Mouse (Mus musculus): Measurements from ENCODE around the gene Sprr2h. TPM values are rescaled to one million over a fixed set of nuclear protein-coding genes. Genes with fewer than 3 reads are reported as not detected.

Sprr2h gene
- polyA plus RNA-seq, 1 experiment from 2014 or later = not detected

DNA sequence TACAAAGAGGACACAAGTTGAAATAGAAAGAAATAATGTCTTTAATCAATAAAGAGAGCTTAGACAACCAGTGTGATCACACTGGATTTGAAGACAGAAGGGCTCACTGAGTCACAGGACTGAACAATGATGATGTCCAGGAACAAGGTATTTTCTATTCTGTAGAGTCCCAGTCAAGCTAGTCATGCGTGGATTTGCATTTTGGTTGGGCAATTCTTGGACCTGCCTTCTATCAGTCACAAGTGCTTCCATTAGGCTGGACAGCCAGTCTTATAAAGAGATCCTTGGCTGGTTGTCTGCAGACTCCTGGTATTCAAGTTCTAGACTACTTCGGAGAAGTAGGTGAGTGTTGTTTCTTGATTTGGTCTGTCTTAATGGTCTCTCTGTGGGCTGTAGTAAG, 22.2 kb downstream of the Sprr2h start, which contains the start of gene Sprr2i:
Sprr2i (plus strand) TSS at position 301 of the 400 bp plus-strand sequence.
- Histone ChIP-seq H3K27ac (replicated peaks in 1 of 2; ENCODE audit: control insufficient read depth in 1 of 2, insufficient read depth in 1 of 2, low read depth in 2 of 2, low read length in 2 of 2) (no peak within 1 kb of the TSS), H3K36me3 (ENCODE audit: control insufficient read depth, insufficient read depth, low read length) (no peaks in the 10 kb centered on the region), H3K4me2 (ENCODE audit: low read length) (no peak within 1 kb of the TSS), H3K27me3 (ENCODE audit: control insufficient read depth, insufficient read depth, low read length) (no peaks in the 10 kb centered on the region), H3K4me1 (ENCODE audit: control insufficient read depth in 2 of 2, insufficient read depth in 2 of 2, low read length in 2 of 2) (no peaks in the 10 kb centered on the region), H3K4me3 (ENCODE audit: control insufficient read depth in 1 of 2, insufficient read depth in 1 of 2, low read depth in 1 of 2, low read length in 2 of 2) (no peak within 1 kb of the TSS), H3K9me3 (ENCODE audit: control insufficient read depth, low read length) (no peaks in the 10 kb centered on the region), H3K9ac (ENCODE audit: low read length) (no peak within 1 kb of the TSS)
- no peak for ATAC-seq (ENCODE audit: insufficient number of reproducible peaks, insufficient read depth, low FRiP score, low read depth)
- WGBS = 83% methylated on average over 2 of the region's 2 CpGs

DNA sequence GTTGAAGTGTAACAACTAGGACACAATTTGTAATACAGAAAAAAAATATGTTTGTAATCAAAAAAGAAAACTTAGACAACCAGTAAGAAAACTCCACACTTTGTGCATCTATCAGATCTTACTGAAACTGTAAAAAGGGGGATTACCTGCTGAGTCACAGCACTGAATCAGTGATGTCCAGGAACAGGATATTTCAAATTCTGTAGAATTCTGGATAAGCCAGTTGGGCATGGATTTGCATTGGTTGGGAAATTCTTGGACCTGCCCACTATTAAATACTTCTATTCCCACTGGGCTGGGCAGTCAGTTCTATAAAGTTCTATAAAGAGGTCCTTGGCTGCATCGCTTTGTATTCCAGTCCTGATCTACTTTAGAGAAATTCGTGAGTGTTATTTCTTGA, 32.3 kb downstream of the Sprr2h start, which contains the start of gene Sprr2j-ps:
Sprr2j-ps (plus strand) TSS at position 301 of the 400 bp plus-strand sequence.
- H3K9me3 ChIP-seq (ENCODE audit: control insufficient read depth, low read length) = no peaks in the 10 kb centered on the region
- H3K9ac ChIP-seq (ENCODE audit: low read length) = no peak within 1 kb of the TSS
- H3K4me1 ChIP-seq (ENCODE audit: control insufficient read depth in 2 of 2, insufficient read depth in 2 of 2, low read length in 2 of 2) = no peaks in the 10 kb centered on the region
- H3K4me3 ChIP-seq (ENCODE audit: control insufficient read depth in 1 of 2, insufficient read depth in 1 of 2, low read depth in 1 of 2, low read length in 2 of 2) = no peak within 1 kb of the TSS
- no peaks in the 10 kb centered on the region for H3K36me3 ChIP-seq (ENCODE audit: control insufficient read depth, insufficient read depth, low read length)
- no peak within 1 kb of the TSS for H3K27ac ChIP-seq (replicated peaks in 1 of 2; ENCODE audit: control insufficient read depth in 1 of 2, insufficient read depth in 1 of 2, low read depth in 2 of 2, low read length in 2 of 2)
- no peak within 1 kb of the TSS for H3K4me2 ChIP-seq (ENCODE audit: low read length)
- H3K27me3 ChIP-seq (ENCODE audit: control insufficient read depth, insufficient read depth, low read length) = no peaks in the 10 kb centered on the region
- ATAC-seq (ENCODE audit: insufficient number of reproducible peaks, insufficient read depth, low FRiP score, low read depth) = no peak
- WGBS = 86% methylated on average over 2 of the region's 2 CpGs

DNA sequence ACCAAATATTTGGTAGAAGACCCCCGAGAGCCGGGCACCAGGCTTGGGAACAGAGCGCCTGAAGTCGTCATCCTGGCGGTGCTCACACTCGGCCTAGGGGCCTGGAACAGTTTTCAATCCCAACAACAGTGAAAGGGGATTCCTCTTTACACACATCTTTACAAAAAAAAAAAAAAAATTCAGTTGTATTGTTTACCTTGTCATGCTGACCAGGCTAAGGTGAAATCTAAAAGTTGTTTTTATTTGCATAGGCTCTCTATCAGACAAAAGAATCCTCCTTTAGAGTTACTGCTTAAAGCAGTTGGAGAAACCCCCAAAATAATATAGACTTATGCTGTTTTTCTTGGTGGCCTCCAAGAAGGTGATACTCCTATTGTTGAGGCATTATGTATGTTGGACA, 43.8 kb downstream of the Sprr2h start, which contains the start of gene Gm9774:
Gm9774 (minus strand) TSS at position 101 of the 400 bp plus-strand sequence.
- 87% methylated on average over 6 of the region's 6 CpGs for WGBS
- H3K9me3 ChIP-seq (ENCODE audit: control insufficient read depth, low read length) = no peaks in the 10 kb centered on the region
- no peaks in the 10 kb centered on the region for H3K36me3 ChIP-seq (ENCODE audit: control insufficient read depth, insufficient read depth, low read length)
- no peak within 1 kb of the TSS for H3K4me3 ChIP-seq (ENCODE audit: control insufficient read depth in 1 of 2, insufficient read depth in 1 of 2, low read depth in 1 of 2, low read length in 2 of 2)
- no peak within 1 kb of the TSS for H3K4me2 ChIP-seq (ENCODE audit: low read length)
- ATAC-seq (ENCODE audit: insufficient number of reproducible peaks, insufficient read depth, low FRiP score, low read depth) = no peak
- H3K4me1 ChIP-seq (ENCODE audit: control insufficient read depth in 2 of 2, insufficient read depth in 2 of 2, low read length in 2 of 2) = no peaks in the 10 kb centered on the region
- H3K27me3 ChIP-seq (ENCODE audit: control insufficient read depth, insufficient read depth, low read length) = no peaks in the 10 kb centered on the region
- no peak within 1 kb of the TSS for H3K27ac ChIP-seq (replicated peaks in 1 of 2; ENCODE audit: control insufficient read depth in 1 of 2, insufficient read depth in 1 of 2, low read depth in 2 of 2, low read length in 2 of 2)
- no peak within 1 kb of the TSS for H3K9ac ChIP-seq (ENCODE audit: low read length)

DNA sequence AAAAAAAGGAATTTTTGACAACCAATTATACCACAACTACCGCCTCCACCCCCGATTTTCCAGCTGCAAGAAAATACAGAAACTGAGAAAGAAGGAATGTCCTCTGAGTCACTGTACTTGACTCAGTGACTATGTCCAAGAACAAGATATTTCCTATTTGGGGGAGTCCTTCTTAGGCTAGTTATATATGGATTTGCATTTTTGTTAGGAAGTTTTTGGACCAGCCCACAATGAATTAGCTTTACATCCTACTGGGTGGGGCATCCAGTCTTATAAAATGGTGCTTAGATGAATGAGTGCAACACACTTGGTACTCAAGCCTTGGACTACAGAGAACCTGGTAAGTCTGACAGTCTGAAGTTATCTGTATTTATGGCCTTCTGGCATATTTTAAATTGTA, 46.8 kb downstream of the Sprr2h start, which contains the start of gene Sprr2k:
Sprr2k (plus strand) TSS at position 301 of the 400 bp plus-strand sequence.
- Histone ChIP-seq H3K27ac (replicated peaks in 1 of 2; ENCODE audit: control insufficient read depth in 1 of 2, insufficient read depth in 1 of 2, low read depth in 2 of 2, low read length in 2 of 2) (no peak within 1 kb of the TSS), H3K36me3 (ENCODE audit: control insufficient read depth, insufficient read depth, low read length) (no peaks in the 10 kb centered on the region), H3K4me3 (ENCODE audit: control insufficient read depth in 1 of 2, insufficient read depth in 1 of 2, low read depth in 1 of 2, low read length in 2 of 2) (no peak within 1 kb of the TSS), H3K4me1 (ENCODE audit: control insufficient read depth in 2 of 2, insufficient read depth in 2 of 2, low read length in 2 of 2) (no peaks in the 10 kb centered on the region), H3K4me2 (ENCODE audit: low read length) (no peak within 1 kb of the TSS), H3K27me3 (ENCODE audit: control insufficient read depth, insufficient read depth, low read length) (no peaks in the 10 kb centered on the region), H3K9ac (ENCODE audit: low read length) (no peak within 1 kb of the TSS), H3K9me3 (ENCODE audit: control insufficient read depth, low read length) (no peaks in the 10 kb centered on the region)
- 85% methylated on average over 2 of the region's 2 CpGs for WGBS
- no peak for ATAC-seq (ENCODE audit: insufficient number of reproducible peaks, insufficient read depth, low FRiP score, low read depth)

Other genes starting within 250 kb of the Sprr2h start
- gene Lelp1, start 242.9 kb upstream of the Sprr2h start, polyA plus RNA-seq (2014; fragmentation: Nextera tagmentation; extraction: Ambion mirVana) = not detected in 2 replicates
- gene Sprr2a1, start 169.9 kb upstream of the Sprr2h start, polyA plus RNA-seq (2014; fragmentation: Nextera tagmentation; extraction: Ambion mirVana) = 0.16 TPM in 1 of 2 replicates, not detected in the other
- 1.8 and 2.1 TPM in 2 replicates for gene Sprr2a2, start 169.8 kb upstream of the Sprr2h start, polyA plus RNA-seq (2014; fragmentation: Nextera tagmentation; extraction: Ambion mirVana)
- not detected in 2 replicates for gene Sprr2a3, start 100.3 kb upstream of the Sprr2h start, polyA plus RNA-seq (2014; fragmentation: Nextera tagmentation; extraction: Ambion mirVana)
- gene Sprr2b, start 69.1 kb upstream of the Sprr2h start, polyA plus RNA-seq (2014; fragmentation: Nextera tagmentation; extraction: Ambion mirVana) = not detected in 2 replicates
- not detected in 2 replicates for gene Sprr2d, start 46.5 kb upstream of the Sprr2h start, polyA plus RNA-seq (2014; fragmentation: Nextera tagmentation; extraction: Ambion mirVana)
- gene Sprr2e, start 33.5 kb upstream of the Sprr2h start, polyA plus RNA-seq (2014; fragmentation: Nextera tagmentation; extraction: Ambion mirVana) = not detected in 2 replicates
- gene Sprr2f, start 20.5 kb upstream of the Sprr2h start, polyA plus RNA-seq (2014; fragmentation: Nextera tagmentation; extraction: Ambion mirVana) = not detected in 2 replicates
- not detected in 2 replicates for gene Sprr2i, start 22.3 kb downstream of the Sprr2h start, polyA plus RNA-seq (2014; fragmentation: Nextera tagmentation; extraction: Ambion mirVana)
- gene Sprr2j-ps, start 32.4 kb downstream of the Sprr2h start, polyA plus RNA-seq (2014; fragmentation: Nextera tagmentation; extraction: Ambion mirVana) = not detected in 2 replicates
- 5.2 and 5.9 TPM in 2 replicates for gene Gm9774, start 43.7 kb downstream of the Sprr2h start, polyA plus RNA-seq (2014; fragmentation: Nextera tagmentation; extraction: Ambion mirVana)
- not detected in 2 replicates for gene Sprr2k, start 46.9 kb downstream of the Sprr2h start, polyA plus RNA-seq (2014; fragmentation: Nextera tagmentation; extraction: Ambion mirVana)
- not detected in 2 replicates for gene Sprr1b, start 53.1 kb downstream of the Sprr2h start, polyA plus RNA-seq (2014; fragmentation: Nextera tagmentation; extraction: Ambion mirVana)
- gene Sprr3, start 73.0 kb downstream of the Sprr2h start, polyA plus RNA-seq (2014; fragmentation: Nextera tagmentation; extraction: Ambion mirVana) = not detected in 2 replicates
- 0.78 TPM in 1 of 2 replicates, not detected in the other for gene Sprr1a, start 100.2 kb downstream of the Sprr2h start, polyA plus RNA-seq (2014; fragmentation: Nextera tagmentation; extraction: Ambion mirVana)
- gene Sprr4, start 114.8 kb downstream of the Sprr2h start, polyA plus RNA-seq (2014; fragmentation: Nextera tagmentation; extraction: Ambion mirVana) = not detected in 2 replicates
- gene 2310046K23Rik, start 148.8 kb downstream of the Sprr2h start, polyA plus RNA-seq (2014; fragmentation: Nextera tagmentation; extraction: Ambion mirVana) = not detected in 2 replicates
- gene Ivl, start 188.1 kb downstream of the Sprr2h start, polyA plus RNA-seq (2014; fragmentation: Nextera tagmentation; extraction: Ambion mirVana) = not detected in 2 replicates
- gene Smcp, start 203.3 kb downstream of the Sprr2h start, polyA plus RNA-seq (2014; fragmentation: Nextera tagmentation; extraction: Ambion mirVana) = not detected in 2 replicates
- not detected in 2 replicates for gene 2210017I01Rik, start 221.8 kb downstream of the Sprr2h start, polyA plus RNA-seq (2014; fragmentation: Nextera tagmentation; extraction: Ambion mirVana)
- gene Lce6a, start 236.0 kb downstream of the Sprr2h start, polyA plus RNA-seq (2014; fragmentation: Nextera tagmentation; extraction: Ambion mirVana) = not detected in 2 replicates

Data from heart, embryonic 14.5 days (tissue).